Mouse (Mus musculus) lung, postnatal 14 days (tissue): Measurements from ENCODE around the gene Nfix.

Experiments used
- DNase-seq: peaks from one replicate; pipeline ENCODE4 v3.0.0; 2021

The Nfix gene

DNA sequence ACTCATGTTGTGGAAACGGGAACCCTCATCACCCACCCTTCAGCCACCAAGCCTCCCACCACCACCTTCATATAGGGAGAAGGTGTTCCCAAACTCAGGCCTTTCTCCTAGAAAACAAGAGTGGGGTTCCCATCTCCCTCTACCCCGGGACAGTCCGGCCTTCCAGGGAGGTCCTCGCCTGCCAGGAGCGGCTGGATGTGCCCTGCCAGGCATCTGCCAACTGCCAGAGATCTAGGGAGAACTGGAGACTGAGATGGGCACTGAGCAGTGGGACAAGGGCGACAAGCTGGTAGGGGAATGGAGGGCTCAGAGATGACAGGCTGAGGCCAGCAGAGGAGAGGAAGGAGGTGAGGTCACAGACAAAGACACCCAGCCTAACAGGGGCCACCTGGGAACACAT lies 66.2 kb downstream of the Nfix start:
- DNase-seq: no peak

DNA sequence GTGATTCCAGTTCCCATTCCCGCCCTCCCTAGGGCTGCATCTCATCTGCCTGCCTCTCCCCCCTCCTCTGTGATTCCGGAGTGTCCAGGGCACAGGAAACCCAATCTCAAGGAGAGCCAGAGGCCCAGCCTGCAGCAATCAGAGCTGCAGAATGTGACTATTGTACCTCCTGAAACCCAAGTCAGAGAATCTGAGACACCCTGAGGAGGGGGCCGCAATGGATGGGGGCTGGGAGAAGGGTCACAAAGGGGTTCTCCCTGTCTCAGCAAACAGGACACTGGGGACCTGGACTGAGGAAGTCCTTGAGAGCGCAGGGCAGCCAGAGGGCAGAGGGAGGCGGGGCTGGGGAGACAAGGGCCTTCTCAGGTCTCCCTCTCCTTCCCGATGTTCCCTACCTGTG lies 67.1 kb downstream of the Nfix start:
- DNase-seq: no peak

DNA sequence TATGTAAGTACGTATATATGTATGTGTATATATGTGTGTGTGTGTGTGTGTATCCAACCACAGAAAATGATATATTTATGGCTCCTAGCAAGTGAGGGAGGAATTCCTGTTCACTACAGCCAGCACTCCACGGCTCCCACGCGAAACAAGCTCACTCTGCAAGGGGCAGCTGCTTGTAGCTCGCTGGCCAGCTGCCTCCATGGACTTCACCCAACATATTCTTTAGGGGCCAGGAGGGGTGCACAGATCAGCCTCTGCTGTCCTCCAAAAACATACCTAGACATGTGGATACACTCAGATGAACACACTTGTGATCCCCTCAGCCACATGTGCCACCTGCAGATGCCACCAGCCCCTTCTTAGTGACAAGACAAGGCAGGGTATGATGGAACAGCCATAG lies 67.6 kb downstream of the Nfix start:
- DNase-seq: no peak

DNA sequence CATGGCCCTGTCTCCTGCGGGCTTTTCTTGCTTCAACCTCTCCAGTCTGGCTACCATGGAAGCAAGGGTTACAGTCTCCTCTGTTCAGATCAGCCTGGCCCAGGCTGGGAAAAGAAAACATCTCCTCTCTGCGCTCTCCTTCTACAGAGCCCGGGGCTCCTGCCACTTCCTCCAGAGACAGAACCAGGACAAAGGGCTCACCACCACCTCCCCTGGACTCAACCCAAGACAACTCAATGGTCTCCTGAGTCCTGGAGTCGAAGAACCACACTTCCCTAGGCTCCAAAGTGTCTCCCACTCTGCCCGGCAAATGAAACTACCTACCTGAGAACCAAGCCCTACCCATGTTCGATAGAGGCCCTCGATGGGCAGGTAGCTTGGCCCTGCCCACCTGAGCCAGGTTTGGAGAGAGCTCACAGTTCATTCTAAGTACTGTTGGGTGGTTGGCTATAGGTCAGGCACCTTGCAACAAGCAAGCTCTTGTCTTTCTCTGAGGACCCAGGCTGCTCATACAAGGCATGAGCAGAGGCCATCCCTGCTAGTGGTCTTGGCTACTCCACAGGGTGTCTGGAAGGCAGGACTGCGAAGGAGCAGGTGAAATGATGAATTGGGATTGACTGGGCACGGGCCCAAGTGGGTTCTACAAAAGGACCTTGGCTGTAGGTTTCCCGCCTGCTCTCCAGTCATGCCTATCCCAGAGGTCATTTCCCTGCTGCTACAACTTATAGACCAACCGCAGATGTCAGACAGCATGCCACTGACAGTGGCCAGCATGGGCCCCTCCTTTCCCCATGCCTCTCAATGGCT lies 68.6 kb downstream of the Nfix start:
- DNase-seq: no peak

DNA sequence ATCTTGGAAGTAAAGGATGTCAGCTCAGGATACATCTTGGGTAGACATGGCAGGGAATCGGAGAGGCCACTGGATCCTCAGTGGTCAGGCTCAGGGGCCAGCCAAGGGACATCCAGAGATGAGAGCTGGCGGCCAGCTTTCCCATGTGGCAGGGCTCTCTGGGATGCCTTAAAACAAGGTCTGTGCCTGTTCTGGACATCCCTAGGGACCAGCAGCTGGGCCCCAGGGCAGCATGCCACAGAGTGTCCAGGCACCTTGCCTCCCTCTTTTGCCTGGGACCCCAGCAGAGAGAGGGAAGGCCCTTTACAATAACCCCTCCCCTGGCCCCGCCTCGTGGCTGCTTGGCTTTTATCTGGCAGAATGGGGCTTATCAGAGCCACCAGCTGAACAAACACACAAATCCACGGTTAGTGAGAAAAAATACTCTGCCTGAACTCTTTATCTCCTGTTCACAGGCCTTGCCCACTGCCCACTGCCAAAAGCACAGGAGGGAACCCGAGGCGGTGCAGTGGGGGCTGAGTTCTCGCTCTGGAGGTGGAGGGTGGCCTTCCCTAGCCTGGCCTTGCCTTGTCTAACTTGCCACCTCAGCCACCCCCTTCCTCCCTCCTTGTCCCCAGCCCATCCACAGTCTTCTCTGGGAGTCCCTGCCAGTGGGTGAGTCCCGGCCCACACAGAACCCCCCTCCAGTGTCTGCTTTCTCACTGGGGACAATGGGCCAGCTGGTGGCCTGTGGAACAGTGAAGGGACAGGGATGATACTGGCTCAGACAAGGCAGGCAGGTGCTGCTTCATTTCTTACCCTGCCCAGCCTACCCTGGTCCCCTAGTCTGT lies 69.4 kb downstream of the Nfix start:
- no peak for DNase-seq

DNA sequence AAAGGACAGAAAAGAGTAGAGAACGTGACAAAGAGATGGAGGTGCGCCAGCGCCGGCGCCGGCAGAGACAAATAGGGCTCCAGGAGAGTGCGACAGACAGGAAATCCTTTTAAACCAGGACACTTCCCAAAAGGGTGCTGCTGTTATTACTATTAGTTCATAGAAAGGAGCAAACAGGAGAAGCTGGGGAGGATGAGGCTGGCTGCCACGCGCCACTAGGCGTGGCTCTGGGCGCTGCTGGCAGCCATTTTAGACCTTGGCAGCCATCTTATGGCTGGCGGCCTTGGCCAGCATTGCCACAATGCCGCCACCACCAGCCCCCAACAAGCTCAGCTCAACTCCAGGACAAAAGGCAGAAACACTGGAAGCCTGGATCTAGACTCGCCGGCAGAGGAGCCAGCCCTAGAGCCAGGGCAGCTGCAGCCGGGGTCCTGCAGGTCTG lies 70.2 kb downstream of the Nfix start:
- peak; percentile 64 for DNase-seq

DNA sequence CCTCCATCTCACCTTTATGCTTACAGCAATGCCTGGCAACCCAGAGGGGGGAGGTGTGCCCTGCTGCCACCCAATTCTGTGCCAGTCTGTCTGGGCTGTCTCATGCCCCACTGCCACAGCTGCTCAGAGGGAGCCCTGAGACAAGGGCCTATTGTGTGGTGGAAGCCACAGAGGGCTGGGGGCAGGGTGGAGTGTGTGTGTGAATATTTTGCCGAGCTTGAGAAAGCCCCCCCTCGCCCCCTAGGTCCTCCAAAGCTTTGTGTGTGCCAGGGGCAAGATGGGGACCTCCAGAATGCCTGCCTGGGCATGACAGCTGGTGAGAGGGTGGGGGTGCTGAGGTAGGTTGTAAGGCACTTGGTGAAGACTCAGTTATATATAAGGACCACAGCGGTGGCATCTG lies 71.7 kb downstream of the Nfix start:
- DNase-seq: no peak

DNA sequence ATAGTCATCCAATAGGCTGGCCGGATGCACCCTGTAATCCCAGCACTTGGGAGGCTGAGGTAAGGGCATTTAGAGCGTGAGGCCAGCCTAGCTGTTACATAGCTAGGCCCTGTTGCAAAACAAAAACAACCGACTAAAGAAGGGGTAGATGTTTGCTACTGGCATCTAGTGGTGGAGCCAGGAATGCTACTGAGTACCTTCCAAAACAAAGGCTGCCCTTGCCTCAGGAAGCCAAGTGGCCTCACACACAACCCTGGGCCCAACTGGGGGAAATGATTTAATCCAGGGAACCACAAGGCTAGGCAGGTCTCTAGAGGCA lies 74.2 kb downstream of the Nfix start:
- DNase-seq: no peak

DNA sequence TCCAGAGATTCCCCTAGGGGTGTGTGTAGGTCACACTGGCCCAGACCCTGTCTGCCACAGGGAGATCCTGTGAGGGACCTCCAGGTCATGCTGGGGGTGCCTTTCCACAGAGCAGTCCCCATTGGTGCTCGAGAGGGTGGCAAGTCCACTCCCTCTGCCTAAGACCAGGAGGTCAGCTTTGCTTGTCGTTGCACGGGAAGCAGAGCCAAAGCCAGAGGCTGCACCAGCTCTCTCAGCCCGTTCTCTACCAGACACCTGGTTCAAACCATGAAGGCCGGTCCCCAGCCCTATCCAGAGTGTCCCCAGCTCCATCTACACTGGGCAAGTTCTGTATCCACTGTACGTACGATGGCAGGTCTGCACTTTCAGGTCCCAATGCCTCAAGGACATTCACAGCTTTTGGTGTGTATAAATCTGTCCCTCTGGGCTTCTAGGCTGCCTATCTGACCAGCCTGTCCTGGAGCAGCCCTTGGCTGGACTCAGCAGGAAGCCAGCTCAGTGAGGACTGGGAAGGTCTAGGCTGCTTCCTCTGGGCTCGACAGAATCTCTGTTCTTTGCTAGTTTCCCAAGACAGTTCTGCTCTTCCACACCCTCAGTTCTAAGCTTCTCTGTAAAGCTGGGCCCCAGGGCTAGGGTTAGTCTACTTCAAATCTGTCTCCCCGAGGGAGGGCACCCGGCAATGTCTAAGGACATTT lies 74.8 kb downstream of the Nfix start:
- DNase-seq: no peak

DNA sequence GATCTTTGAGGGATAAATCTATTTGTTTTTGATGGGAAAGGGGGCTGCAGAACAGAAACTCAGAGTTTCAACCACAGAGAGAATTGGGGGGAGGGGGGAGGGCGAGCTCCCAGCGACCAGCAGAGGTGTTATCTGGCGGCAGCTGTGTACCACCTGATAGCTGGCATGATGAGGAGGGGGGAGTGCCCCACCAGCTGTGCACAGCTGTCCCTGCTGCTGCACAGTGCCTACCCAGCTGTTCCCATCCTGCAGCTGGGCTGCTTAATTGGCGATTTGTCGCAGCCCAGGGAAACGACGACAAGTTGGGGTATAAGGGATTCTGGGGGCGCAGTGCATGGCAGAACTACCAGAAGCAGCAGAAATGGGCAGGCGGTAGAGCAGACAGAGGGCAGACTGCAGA lies 75.5 kb downstream of the Nfix start:
- DNase-seq: no peak

DNA sequence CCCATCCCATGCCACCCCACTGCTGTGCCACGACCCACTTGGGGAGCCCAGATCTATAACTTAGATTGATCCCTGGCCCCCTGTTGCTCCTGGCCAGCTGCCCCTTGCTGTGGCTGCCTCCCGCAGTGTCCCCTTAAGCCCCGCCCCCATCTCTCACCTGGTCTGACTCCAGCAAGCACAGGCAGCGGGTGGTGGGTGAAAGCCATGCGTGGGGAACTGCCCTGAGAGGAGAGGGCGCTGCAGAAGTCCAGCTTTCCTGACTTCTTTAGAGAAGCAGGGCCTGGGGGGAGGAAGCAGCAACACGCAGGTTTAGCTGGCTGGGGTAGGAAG lies 76.6 kb downstream of the Nfix start:
- DNase-seq: no peak

DNA sequence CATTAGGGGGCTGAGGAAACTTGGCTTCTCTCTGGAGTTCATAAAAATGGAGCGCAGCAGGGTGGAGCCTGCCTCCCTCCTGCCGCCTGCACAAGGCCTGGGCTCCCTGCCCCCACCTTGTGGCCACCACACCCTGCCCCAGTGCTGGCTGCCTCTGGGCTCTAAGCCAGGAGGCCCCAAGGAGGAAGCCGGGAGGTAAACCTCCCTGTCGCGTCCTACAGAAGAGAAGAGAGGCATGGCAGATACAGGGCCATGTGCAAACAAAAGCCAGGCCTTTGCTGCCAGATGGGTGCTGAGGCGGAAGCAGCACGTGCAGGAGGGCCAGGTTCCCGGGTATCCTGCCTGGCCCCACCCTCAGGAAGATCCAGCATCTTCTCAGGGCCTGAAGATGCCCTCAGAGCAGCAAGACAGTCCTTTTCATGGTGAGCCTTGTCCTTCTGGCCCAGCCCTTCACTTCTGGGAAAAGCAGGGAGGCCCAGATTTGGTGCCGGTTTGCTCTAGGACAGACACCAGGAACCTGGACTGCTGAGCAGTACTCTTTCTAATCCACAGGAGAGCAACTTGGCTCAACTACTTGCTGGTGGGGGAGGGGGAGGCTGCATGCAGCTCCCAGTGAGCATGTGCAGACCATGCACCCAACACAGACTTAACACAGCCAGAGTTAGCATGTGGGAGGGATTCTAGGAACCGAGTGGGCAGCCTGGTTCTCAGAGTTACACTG lies 77.1 kb downstream of the Nfix start, which contains the start of gene G430095P16Rik:
TSS of gene G430095P16Rik (plus strand) at position 158 of the 721 bp plus-strand sequence.
- peak; percentile 87 for DNase-seq

DNA sequence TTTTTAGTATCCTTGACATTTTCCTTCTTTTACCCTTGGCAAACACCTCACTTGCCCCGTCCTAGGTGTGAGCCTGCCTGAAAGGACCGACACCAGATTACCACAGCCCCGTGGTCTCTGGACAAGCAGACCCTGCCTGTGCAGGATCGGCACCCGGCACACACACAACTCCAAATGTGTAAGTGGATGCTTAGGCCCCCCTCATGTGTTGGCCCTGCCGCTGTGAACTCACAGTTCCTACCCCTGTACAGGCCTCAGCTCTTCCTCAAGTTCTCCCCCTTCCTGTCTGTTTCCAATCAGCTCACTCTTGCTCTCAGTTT lies 77.7 kb downstream of the Nfix start:
- no peak for DNase-seq

DNA sequence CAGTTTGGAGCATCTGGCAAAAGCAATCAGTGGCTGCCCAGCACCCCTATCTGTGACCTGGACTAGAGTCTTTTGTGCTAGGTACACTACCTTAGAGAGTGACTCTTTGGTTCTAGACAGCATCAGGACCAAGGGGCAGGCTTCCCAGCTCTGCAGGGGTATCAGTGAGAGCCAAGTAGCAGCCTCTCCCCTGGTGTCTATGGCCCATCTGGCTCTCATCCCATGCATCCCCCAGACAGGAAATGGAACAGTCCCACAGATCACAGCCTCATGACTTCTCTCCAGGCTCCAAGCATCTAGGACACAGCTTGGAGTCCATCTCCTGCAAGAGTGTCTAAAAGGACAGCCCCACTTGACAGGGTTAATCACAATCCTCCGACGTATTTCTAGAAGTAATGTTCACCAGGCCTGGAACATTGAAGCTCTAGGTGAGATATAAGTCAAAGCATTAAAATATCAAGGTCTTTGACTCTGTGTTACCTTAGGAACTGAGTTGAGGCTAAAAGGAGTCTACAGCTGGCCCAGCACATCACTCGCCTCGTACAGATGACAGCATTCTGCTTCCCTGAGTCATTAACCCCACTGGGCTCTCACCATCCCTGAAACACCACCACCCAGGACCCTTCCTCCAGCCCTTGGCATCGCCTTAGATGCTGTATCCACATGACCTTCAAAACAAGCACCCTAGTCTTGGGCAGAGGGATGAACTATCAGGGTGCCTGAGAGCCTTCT lies 81.0 kb downstream of the Nfix start:
- no peak for DNase-seq

DNA sequence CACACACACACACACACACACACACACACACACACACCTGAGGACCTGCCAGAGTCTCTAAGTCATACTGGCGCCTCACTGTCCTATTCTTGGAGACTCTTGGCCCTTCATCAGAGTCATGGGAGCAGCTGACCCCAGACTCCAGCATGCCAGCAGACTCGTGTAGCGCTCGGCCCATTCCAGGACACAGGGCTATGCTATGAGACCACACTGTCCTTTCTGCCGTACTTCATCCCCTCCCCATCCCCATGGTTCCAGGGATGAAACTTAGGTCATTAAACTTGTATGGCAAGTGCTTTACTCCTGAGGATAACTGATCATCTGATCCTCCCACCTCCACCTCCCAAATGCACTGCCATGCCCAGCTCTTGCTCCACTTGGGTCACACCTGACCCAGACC lies 81.7 kb downstream of the Nfix start:
- DNase-seq: no peak

DNA sequence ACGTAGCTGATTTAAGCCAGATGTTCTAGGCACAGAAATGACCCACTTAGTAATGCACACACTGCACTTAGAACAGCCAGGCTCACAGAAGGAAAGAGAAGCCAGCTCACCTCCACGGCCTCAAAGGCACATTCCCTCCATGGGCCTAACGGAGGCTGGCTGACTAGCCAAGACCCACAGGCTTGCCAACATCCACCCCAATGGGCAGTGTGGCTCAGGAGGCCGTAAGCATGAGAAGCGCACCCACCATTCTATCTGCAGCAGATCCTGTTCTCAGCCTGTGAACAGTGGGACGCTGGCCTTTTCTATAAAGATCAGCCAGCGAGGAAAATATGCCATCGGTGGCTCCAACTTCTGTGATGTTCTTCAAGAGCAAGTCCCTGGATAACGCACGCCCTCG lies 83.4 kb downstream of the Nfix start:
- DNase-seq: no peak

DNA sequence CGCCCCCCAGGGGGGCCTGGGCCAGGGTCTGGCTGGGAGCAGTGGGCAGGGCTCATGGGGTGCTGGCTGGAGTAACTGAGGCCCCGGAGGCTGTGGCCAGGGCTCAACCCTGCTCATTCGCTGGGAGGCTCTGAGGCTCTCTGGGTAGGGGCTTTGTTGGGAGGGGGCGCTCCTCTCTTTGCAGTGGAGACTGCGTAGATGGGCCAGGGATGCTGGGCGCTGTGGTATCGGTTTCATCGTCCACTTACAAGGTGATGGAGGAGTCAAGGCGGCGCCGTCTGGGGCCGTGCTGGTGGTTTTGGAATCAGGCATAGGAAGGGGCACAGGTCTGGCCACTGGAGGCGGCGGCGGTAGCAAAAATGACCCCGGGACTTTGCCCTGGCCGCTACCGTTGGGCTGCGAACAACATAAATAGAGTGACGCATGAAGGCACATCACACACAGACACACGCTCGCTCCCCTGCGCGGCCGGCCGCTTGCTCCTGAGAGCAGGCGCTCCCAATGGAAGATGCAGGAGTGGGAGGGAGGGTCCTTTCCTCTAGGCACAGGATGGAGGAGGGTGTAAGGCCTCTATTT lies 84.2 kb downstream of the Nfix start:
- DNase-seq: no peak

DNA sequence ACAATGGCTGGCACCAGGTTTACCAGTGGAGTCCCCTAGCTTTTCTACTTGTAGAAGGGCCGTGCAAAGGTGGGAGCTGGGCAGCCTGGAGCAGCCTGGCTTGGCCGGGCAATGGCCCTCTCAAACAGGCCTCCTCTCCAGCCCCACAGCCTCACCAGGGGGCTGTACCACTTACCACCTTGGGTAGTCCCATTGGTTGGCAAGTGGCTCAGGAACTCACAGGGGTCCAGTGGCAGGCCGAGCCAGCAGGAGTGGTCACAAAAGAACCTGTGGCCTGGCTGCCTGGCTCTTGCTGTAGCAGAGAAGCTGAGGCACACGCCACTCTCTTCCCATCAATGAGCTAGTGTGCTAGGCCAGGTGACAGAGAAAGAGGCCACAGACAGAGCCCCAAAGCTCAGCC lies 86.0 kb downstream of the Nfix start:
- no peak for DNase-seq

DNA sequence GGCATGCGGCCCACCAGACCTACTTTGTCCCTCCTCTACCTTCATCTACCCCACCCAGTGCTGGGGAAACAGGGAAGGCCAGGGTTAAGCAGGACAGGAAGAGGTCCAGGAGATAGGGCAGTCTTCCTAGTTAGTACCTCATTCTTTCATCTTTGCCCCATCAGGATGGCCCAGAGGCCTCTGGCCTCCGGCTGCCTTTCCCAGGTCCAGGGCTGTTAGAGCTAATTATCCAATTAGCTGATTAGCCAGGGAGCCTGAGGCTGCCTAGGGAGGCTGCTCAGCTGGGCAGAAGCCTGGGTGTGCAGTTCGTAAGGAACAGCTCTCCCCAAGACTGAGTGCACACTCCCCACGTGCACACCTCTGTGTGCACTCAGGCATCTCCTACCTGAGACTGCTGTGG lies 86.8 kb downstream of the Nfix start:
- DNase-seq: no peak

DNA sequence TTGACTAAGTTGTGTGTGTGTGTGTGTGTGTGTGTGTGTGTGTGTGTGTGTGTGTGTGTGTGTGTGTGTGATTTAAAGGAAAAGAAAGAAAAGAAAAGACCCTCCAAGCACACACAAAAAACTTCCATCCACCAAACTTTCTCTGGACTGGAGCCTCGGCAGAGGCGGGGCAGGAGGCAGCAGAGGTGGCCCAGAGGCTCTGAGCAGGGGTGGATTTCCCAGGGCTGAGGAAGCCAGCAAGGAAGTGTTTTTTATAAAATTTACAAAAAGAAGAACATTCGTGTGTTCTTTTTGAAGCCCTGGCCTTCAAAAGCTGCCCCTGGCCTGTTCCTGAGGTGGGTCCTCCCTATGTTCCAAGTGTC lies 87.4 kb downstream of the Nfix start:
- DNase-seq: no peak

DNA sequence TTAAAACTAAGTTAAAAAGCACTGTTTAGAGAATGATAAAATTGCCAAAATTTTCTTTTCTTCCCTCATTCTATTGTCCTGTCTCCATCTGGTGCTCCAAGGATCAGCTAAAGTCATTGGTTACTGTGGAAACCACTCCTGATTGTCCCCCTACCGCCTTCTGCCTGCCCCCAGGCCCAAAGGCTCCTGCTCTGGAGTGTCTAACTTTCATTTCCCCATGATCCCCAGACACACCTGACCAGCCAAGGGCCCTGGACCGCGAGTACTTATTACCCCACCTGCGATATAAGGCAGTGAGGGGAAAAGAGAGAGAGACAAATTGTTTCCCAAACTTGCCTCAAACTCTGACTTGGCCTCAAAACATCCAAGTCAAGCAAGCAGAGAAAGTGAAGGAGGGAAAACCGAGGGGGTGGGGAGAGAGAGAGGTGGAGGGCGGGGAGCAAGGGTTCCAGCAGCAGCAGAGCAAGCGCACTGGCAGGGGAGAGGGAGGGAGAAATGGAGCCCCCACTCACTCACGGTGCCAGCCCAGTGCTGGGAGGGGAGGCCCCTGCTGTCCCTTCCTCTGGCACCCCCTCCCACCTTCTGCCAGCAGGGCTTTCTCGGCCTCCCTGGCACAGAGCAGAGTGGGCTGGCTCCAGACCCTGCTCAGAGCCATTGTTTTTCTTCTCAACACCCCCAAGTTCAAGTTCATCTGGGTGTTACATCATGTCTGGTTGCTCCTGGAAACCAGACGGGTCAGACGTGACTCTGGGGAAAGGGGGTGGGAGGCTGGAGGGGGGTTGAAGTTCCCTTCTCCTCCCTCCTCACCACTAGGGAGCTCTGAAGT lies 88.0 kb downstream of the Nfix start:
- DNase-seq: peak; percentile 70

DNA sequence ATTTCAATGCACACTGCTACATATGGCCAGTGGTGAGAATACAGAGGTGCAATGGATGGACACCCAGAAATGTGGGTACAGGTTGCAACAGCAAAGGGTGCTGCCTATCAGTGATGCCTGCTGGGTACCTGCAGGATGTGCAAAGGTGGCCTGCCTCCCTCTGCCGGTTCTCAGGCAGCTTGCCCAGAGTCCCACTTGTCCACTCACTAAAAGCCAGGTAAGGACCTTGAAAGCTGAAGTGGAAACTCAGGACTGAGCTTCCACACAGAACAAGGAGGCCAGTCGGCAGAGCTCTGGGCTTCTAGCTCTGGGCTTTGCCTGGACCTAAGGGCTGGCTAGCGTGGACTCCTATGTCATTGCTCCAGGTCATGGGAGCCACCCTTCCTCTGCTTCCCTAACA lies 88.8 kb downstream of the Nfix start:
- peak; percentile 38 for DNase-seq
